Mouse (Mus musculus) forebrain, postnatal 0 days (tissue): Measurements from ENCODE around the gene Utp20. TPM values are rescaled to one million over a fixed set of nuclear protein-coding genes. Genes with fewer than 3 reads are reported as not detected.

Source experiments
- ATAC-seq: fragments of 200-750 bp; cut with Nextera tagmentation; 2 replicates; pipeline ENCODE4 v1.8.0; 2017; ENCODE audit warnings: mild to moderate bottlenecking, moderate library complexity
- DNase-seq: peaks from one replicate; pipeline ENCODE4 v3.0.0-alpha.2; 2015
- H3K27ac ChIP-seq: fragments of 300-500 bp; sonication (generic); 2 replicates; pipeline ENCODE4 v1.5.1; 2014; ENCODE audit warnings: low read depth, mild to moderate bottlenecking, antibody characterized with exemption, low read length, moderate library complexity, mixed read lengths
- H3K27me3 ChIP-seq: fragments of 300-500 bp; sonication (generic); 2 replicates; pipeline ENCODE4 v1.6.1; 2014; ENCODE audit warnings: mild to moderate bottlenecking, low read length, mixed read lengths; ENCODE audit not compliant: insufficient read depth
- H3K36me3 ChIP-seq: fragments of 300-500 bp; sonication (generic); 2 replicates; pipeline ENCODE4 v1.6.1; 2014; ENCODE audit warnings: mild to moderate bottlenecking, moderate library complexity; ENCODE audit not compliant: insufficient read depth
- H3K4me1 ChIP-seq: fragments of 300-500 bp; sonication (generic); 2 replicates; pipeline ENCODE4 v1.6.1; 2014; ENCODE audit warnings: antibody characterized with exemption; ENCODE audit not compliant: insufficient read depth
- H3K4me2 ChIP-seq: fragments of 300-500 bp; sonication (generic); 2 replicates; pipeline ENCODE4 v1.6.1; 2014; ENCODE audit warnings: low read depth, mild to moderate bottlenecking, moderate library complexity
- H3K4me3 ChIP-seq: fragments of 300-500 bp; sonication (generic); 2 replicates; pipeline ENCODE4 v1.5.1; 2014; ENCODE audit warnings: low read depth, low read length, mixed read lengths
- H3K9ac ChIP-seq: fragments of 300-500 bp; sonication (generic); 2 replicates; pipeline ENCODE4 v1.6.1; 2014; ENCODE audit warnings: mild to moderate bottlenecking
- H3K9me3 ChIP-seq: fragments of 300-500 bp; sonication (generic); 2 replicates; pipeline ENCODE4 v1.6.1; 2016; ENCODE audit warnings: low read length
- CTCF ChIP-seq: sonication (generic); IDR thresholded peaks from 2 replicates; pipeline ENCODE4 v1.5.1; 2016; ENCODE audit warnings: antibody characterized with exemption, control low read depth, low read depth
- WGBS: fragments of 180-500 bp; shearing (Covaris S2); extraction: QIAGEN DNeasy Blood & Tissue Kit; methylation state at CpG from one replicate; pipeline ENCODE4 v1.1.7; 2014; 5-methylcytosine and 5-hydroxymethylcytosine counted together
- polyA plus RNA-seq: library from polyadenylated mRNA; unstranded; fragments of >200 nt; fragmentation: Nextera tagmentation; extraction: Ambion mirVana; gene quantifications from 2 replicates; pipeline ENCODE4 v1.2.1, GENCODE M21; 2015
- total RNA-seq: library from RNA; depleted of rRNA; stranded (reverse); fragments of >200 nt; gene quantifications from 2 replicates; pipeline ENCODE4 v1.2.3, GENCODE M21; 2014

The Utp20 gene
- total and polyA plus RNA-seq, 2 experiments from 2014 or later, result 4.3 to 18.5 TPM

GRCm38 (mm10) chr10:88732309-88732622 lies 94.3 kb downstream of the Utp20 start:
- no peak for ATAC-seq
- Histone ChIP-seq H3K4me2 (peak overlapping the region; percentile 76), H3K4me3 (peak overlapping the region; percentile 68), H3K9me3 (no peaks in the 10 kb centered on the region), H3K4me1 (peaks cover 5% of the 10 kb centered on the region), H3K27me3 (no peaks in the 10 kb centered on the region), H3K9ac (peak overlapping the region; percentile 88; the same call in 1 of the 2 replicates), H3K36me3 (peaks cover 1% of the 10 kb centered on the region; the same call in 1 of the 2 replicates), H3K27ac (no peak overlapping the region)
- DNase-seq, result no peak
- TF ChIP-seq CTCF, result no peak
- WGBS, result 11% methylated on average over 6 of the region's 6 CpGs

GRCm38 (mm10) chr10:88731496-88732308 lies 94.9 kb downstream of the Utp20 start:
- peak overlapping the region; percentile 74 for H3K27ac ChIP-seq
- peaks cover 5% of the 10 kb centered on the region for H3K4me1 ChIP-seq
- no peaks in the 10 kb centered on the region for H3K36me3 ChIP-seq
- ATAC-seq (peak; percentile 30), DNase-seq (no peak)
- H3K4me3 ChIP-seq, result peak overlapping the region; percentile 68
- no peaks in the 10 kb centered on the region for H3K27me3 ChIP-seq
- peak overlapping the region; percentile 88 for H3K9ac ChIP-seq
- 3% methylated on average over 61 of the region's 61 CpGs for WGBS
- no peak; the same call in 1 of the 2 replicates for TF ChIP-seq CTCF
- H3K9me3 ChIP-seq, result no peaks in the 10 kb centered on the region
- peak overlapping the region; percentile 76 for H3K4me2 ChIP-seq

GRCm38 (mm10) chr10:88730571-88731495 lies 95.8 kb downstream of the Utp20 start, which contains the start of gene Arl1:
TSS of gene Arl1 (plus strand) at chr10:88730858.
- Histone ChIP-seq H3K4me3 (peak within 1 kb of the TSS; percentile 68), H3K9me3 (no peaks in the 10 kb centered on the region), H3K4me1 (peaks cover 5% of the 10 kb centered on the region), H3K36me3 (no peaks in the 10 kb centered on the region), H3K27me3 (no peaks in the 10 kb centered on the region), H3K4me2 (peak within 1 kb of the TSS; percentile 76), H3K27ac (peak within 1 kb of the TSS; percentile 74), H3K9ac (peak within 1 kb of the TSS; percentile 88)
- peak; percentile 27 for TF ChIP-seq CTCF
- DNase-seq, result peak; percentile 95
- under 1% methylated on average over 65 of the region's 65 CpGs for WGBS
- peak; percentile 94 for ATAC-seq

- no peak overlapping the region for H3K27ac ChIP-seq
- peaks cover 5% of the 10 kb centered on the region for H3K4me1 ChIP-seq
- H3K4me2 ChIP-seq, result no peak overlapping the region
- H3K9me3 ChIP-seq, result no peaks in the 10 kb centered on the region
- no peak overlapping the region for H3K4me3 ChIP-seq
- no peak for TF ChIP-seq CTCF
- WGBS, result 77% methylated on average over 8 of the region's 8 CpGs
- no peaks in the 10 kb centered on the region for H3K36me3 ChIP-seq
- no peak overlapping the region for H3K9ac ChIP-seq
- no peaks in the 10 kb centered on the region for H3K27me3 ChIP-seq
- DNase-seq (no peak), ATAC-seq (no peak)
These were observed 98.4 kb downstream of the Utp20 start for GRCm38 (mm10) chr10:88728166-88728565.

GRCm38 (mm10) chr10:88727128-88727527 lies 99.5 kb downstream of the Utp20 start:
- 75% methylated on average over 1 of the region's 1 CpGs for WGBS
- peak; percentile 76 for TF ChIP-seq CTCF
- peaks cover under 1% of the 10 kb centered on the region; the same call in 1 of the 2 replicates for H3K4me1 ChIP-seq
- ATAC-seq (no peak), DNase-seq (peak; percentile 66)
- no peaks in the 10 kb centered on the region for H3K36me3 ChIP-seq
- H3K9ac ChIP-seq, result no peak overlapping the region
- no peak overlapping the region for H3K4me3 ChIP-seq
- H3K9me3 ChIP-seq, result no peaks in the 10 kb centered on the region
- H3K27me3 ChIP-seq, result no peaks in the 10 kb centered on the region
- no peak overlapping the region for H3K4me2 ChIP-seq
- H3K27ac ChIP-seq, result no peak overlapping the region

- no peak overlapping the region for H3K27ac ChIP-seq
- DNase-seq (peak; percentile 6), ATAC-seq (no peak)
- no peak overlapping the region for H3K4me2 ChIP-seq
- H3K36me3 ChIP-seq, result no peaks in the 10 kb centered on the region
- H3K4me1 ChIP-seq, result no peaks in the 10 kb centered on the region
- 61% methylated on average over 2 of the region's 2 CpGs for WGBS
- no peaks in the 10 kb centered on the region for H3K27me3 ChIP-seq
- no peaks in the 10 kb centered on the region for H3K9me3 ChIP-seq
- peak; percentile 63 for TF ChIP-seq CTCF
- no peak overlapping the region for H3K9ac ChIP-seq
- H3K4me3 ChIP-seq, result no peak overlapping the region
These were observed 101.3 kb downstream of the Utp20 start for GRCm38 (mm10) chr10:88725343-88725742.
